Mouse (Mus musculus) mature B cell (primary cell): ENCODE measurements around the gene Slc9a1.

Experiments
- in situ Hi-C: fragments of 300-500 bp; cut with MboI; formaldehyde crosslinking; loops from 2 replicates; pipeline ENCODE4 v1.14.3; 2019

The Slc9a1 gene

GRCm38 (mm10) chr4:133439460-133440376 lies 70.2 kb downstream of the Slc9a1 start:
- in situ Hi-C loops: no loop called here

GRCm38 (mm10) chr4:133440377-133440795 lies 70.9 kb downstream of the Slc9a1 start:
- in situ Hi-C loops: no loop called here

GRCm38 (mm10) chr4:133442194-133442593 lies 72.7 kb downstream of the Slc9a1 start:
- in situ Hi-C loops: no loop called here

- in situ Hi-C loops: no loop called here
Measured at GRCm38 (mm10) chr4:133443085-133443484, 73.6 kb downstream of the Slc9a1 start.

- in situ Hi-C loops: no loop called here
Measured at GRCm38 (mm10) chr4:133445727-133446126, 76.2 kb downstream of the Slc9a1 start.

GRCm38 (mm10) chr4:133447366-133447765 lies 77.9 kb downstream of the Slc9a1 start:
- in situ Hi-C loops: no loop called here

- in situ Hi-C loops: no loop called here
Measured at GRCm38 (mm10) chr4:133447967-133448366, 78.5 kb downstream of the Slc9a1 start.

GRCm38 (mm10) chr4:133448708-133449388 lies 79.3 kb downstream of the Slc9a1 start:
- in situ Hi-C loops: no loop called here

- in situ Hi-C loops: no loop called here
Measured at GRCm38 (mm10) chr4:133449726-133450125, 80.2 kb downstream of the Slc9a1 start.

GRCm38 (mm10) chr4:133451536-133451935 lies 82.0 kb downstream of the Slc9a1 start:
- in situ Hi-C loops: no loop called here

- in situ Hi-C loops: no loop called here
Measured at GRCm38 (mm10) chr4:133452433-133452832, 82.9 kb downstream of the Slc9a1 start.

- in situ Hi-C loops: no loop called here
Measured at GRCm38 (mm10) chr4:133458044-133458443, 88.5 kb downstream of the Slc9a1 start.

- in situ Hi-C loops: no loop called here
Measured at GRCm38 (mm10) chr4:133460006-133460405, 90.5 kb downstream of the Slc9a1 start.

- in situ Hi-C loops: no loop called here
Measured at GRCm38 (mm10) chr4:133460796-133461325, 91.4 kb downstream of the Slc9a1 start.

GRCm38 (mm10) chr4:133461362-133461761 lies 91.9 kb downstream of the Slc9a1 start:
- in situ Hi-C loops: no loop called here

- in situ Hi-C loops: no loop called here
Measured at GRCm38 (mm10) chr4:133463184-133463583, 93.7 kb downstream of the Slc9a1 start.

- in situ Hi-C loops: no loop called here
Measured at GRCm38 (mm10) chr4:133468080-133468479, 98.6 kb downstream of the Slc9a1 start.

GRCm38 (mm10) chr4:133469122-133469521 lies 99.6 kb downstream of the Slc9a1 start:
- in situ Hi-C loops: no loop called here

- in situ Hi-C loops: no loop called here
Measured at GRCm38 (mm10) chr4:133471135-133471821, 101.8 kb downstream of the Slc9a1 start.
